Mouse (Mus musculus) kidney, adult 2 months (tissue): ENCODE data around the gene Prn.

Experiments
- CTCF ChIP-seq: fragments of 200-500 bp; conservative IDR thresholded peaks from 2 replicates; pipeline ENCODE4 v1.5.1; 2011; ENCODE audit warnings: low read depth, mild to moderate bottlenecking, control low read depth, low read length, moderate library complexity, mixed read lengths; ENCODE audit not compliant: insufficient read depth, insufficient read length
- POLR2A ChIP-seq: fragments of 200-500 bp; IDR thresholded peaks from one replicate; pipeline ENCODE4 v1.6.1; 2011; ENCODE audit warnings: low read depth, low read length, control low read depth

- TF ChIP-seq CTCF (no peak), POLR2A (no peak)
Measured at GRCm38 (mm10) chr2:132005445-132005844, 95.7 kb downstream of the Prn start.
